Mouse (Mus musculus) megakaryocyte progenitor cell, adult 5-6 weeks (primary cell): ENCODE data around the gene Abcd3. TPM values are rescaled to one million over a fixed set of nuclear protein-coding genes. Genes with fewer than 3 reads are reported as not detected.
A peak's percentile ranks its signal among the peaks of the same experiment; 100 is the strongest.

Experiments
- ATAC-seq: replicated peaks from 2 replicates; pipeline ENCODE4 v1.8.0; 2016; ENCODE audit warnings: mild to moderate bottlenecking, moderate TSS enrichment, inconsistent platforms; ENCODE audit not compliant: poor library complexity
- total RNA-seq, 2 experiments: library from RNA; stranded (forward) in 1 of 2; stranded (reverse) in 1 of 2; fragments of 157-497, 149-512 nt in 1 of 2; fragments of 200-1000 nt in 1 of 2; gene quantifications; 2 replicates each; pipeline versions ENCODE4 v1.2.3 to v1.2.4; 2015 to 2017

Gene Abcd3
- total RNA-seq (2015) (33.2 and 39.9 TPM in 2 replicates), total RNA-seq (2017) (41.3 and 43.7 TPM in 2 replicates)

DNA sequence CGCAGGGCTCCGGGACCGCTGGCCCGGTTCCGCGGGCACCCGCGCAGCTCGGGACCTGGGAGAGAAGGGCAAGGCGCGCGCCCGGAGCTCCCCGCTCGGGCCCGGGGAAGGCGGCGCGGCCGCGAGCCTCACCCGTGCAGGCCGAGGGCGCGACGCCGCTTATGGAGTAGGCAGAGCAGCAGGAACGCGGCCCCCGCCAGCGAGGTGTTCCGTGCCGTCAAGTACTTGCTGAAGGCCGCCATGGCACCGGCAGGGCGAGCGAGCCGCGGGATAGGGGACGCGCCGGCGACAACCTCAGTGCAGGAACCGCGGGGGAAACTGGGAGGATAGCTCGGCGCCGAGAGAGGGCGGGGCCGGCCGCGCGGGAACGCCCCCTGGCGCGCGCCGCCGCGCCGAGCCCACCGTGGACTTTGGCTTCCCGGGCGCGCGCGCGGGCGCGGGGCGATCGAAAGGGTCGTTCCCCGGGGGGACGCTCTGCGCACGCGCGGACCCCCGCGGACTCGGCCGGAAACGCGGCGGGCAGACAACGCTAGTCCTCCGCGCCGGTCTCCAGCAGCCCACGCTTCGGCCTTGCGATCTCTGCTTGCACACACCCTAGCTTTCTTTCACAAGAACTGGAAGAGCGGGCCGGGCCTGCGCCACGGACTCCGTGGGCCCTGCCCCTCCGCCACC lies at the start of gene Abcd3:
Abcd3 (minus strand) TSS at position 426 of the 672 bp plus-strand sequence.
- ATAC-seq: peak; percentile 71

DNA sequence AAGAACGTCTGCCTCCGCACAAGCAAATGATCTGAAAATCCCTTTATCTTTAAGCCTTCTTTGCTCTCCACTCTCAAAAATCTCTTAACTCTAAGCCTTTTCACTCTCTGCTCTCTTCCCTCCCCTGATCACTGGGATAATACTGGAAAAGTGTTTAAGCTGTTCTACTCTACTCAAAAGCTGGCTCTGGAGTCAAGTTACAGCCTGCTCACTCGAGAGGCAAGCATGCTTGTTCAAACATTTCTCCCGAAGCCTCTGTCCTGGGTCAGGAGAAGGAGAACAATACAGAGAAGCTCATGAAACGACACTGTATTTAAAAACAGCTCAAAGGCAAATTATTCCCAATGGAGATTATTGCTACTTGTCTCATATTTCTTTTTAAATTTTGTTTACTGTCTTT lies 44.0 kb upstream of the Abcd3 start:
- ATAC-seq: no peak

DNA sequence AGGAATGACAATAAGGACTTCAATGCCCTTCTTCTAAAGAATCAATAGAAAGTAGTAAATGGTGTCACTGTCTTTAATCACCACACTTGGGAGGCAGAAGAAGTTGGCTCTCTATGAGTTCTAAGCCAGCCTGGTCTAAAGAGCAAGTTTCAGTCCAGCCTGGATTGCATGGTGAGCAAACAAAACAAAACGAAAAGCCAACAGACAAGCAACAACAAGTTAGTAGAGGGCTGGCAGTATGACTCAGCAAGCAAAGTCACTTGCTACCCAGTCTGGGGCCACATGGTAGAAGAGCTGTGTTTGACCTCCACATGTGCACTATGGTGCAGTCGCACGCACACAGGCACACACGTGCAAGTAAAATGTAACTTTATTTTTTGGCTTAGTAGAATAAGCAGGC lies 41.0 kb upstream of the Abcd3 start:
- no peak for ATAC-seq

DNA sequence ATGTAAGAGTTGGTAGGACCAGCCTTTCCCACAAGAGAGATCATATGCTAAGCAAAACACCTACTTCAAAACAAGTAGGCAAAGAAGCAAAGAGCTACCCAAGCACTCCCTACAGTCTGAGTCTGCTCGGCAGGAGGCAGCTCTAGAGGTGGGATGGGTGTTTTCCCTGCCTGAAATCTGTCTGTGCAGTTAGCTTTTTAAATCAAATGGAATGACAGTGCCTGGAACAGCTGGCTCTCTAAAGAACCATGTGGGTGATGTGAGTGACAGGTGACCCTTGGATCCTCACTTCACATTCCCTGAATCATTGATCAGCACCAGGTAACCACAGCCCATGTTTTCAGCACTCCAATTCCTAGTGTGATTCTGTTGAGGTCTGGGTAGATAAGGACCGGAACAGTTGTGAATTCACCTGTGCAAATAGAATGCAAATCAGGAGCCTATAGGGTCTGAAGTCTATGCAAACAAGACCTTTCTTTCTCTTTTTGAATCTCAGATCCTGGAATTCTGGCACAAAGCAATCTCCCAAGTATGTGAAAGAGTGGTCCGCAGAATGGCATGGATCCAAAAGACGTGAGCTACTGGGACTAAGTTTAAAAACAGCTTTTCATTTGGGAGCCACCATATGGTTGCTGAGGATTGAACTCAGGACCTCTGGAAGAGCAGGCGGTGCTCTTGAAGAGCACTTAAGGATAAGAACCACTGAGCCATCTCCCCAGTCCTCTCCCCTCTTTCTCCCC lies 38.8 kb upstream of the Abcd3 start:
- ATAC-seq: no peak

DNA sequence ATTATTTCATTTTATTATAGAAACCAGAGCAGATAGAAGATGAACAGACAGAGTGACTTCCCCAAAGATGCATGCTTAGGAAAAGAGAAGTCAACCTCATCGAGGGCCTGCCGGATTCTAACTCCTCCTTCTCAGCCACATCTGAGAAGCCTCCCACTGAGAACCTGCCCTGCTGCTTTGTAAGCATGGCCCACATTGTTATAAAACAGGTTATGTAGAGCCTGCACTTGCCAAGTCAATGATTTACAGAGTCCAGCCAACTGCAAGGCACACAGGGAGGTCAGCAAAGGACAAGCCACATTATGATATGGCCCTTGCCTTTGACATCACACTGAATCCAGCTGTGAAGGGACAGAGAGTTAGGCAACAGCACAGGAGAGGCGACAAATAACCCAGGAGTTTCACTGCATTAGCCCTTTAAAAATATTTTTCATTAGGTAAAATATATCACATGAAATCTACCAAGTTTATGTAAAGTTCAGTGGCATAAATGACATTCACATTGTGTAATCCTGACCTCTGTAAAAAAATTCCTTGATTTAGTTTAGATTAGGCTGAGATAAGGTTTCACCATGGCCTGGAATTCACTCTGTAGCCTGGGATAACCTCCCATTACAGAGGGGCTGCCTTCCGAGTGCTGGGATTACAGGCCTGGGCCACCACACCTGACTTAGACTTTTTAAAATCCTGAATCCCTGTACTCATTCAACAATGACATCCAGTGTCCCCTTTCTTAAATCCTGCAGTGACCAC lies 37.1 kb upstream of the Abcd3 start:
- ATAC-seq: 0 out of 2 replicates have a peak, but pooled peaks have one; percentile 50

DNA sequence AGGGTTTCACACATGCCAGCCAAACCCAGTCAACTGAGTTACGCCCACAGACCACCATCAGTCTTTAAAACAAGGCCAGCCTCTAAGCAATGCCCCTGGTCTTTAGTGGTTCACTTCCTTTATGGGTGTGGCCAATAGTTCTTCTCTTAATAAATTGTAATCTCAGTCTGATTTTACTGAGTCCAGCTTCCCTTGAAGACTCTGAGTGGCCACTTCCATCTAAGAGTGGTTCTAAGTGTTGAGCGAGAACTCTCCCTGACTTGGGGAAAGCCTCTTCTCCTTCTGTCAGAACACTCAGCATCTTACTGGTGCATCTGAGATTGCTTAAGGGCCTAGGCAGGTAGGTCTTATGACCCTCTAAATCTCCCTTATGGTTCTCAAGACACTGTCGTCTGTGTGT lies 35.9 kb upstream of the Abcd3 start:
- ATAC-seq: no peak

DNA sequence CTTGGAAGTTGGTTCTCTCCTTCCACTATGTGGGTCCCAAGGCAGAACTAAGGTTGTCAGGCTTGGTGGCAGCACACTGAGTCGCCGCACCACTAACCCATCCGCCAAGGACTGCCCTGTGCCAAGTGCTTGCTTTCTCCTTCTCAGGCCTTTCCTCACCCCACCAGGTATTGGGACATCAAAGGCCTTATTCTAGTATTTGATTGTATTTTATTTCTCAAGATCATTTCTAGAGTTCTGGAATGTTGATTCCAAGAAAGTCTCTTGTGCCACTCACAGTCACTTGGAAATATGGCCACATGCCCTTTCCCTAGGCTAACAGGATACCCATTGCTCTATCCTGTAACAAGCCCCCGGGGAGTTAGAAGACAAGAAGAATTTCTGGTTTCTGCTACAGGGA lies 35.3 kb upstream of the Abcd3 start:
- ATAC-seq: no peak

DNA sequence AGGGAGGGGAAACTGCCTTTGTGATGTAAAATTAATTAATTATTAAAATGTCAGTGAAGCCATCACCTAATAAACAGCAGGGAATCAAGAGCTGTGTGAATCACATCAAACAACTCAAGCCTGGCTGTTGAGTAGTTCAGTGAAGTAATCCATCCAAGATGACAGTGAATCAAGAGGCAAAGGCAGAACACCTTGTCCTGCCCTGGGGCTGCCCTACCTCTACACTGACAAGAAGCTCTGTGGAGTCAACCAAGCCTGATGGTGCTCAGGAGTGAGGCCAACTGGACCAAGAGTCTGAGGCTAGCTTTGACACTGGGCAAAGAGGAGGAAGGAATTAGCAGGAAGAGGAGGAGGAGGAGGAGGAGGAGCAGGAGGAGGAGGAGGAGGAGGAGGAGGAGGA lies 32.2 kb upstream of the Abcd3 start:
- ATAC-seq: no peak

DNA sequence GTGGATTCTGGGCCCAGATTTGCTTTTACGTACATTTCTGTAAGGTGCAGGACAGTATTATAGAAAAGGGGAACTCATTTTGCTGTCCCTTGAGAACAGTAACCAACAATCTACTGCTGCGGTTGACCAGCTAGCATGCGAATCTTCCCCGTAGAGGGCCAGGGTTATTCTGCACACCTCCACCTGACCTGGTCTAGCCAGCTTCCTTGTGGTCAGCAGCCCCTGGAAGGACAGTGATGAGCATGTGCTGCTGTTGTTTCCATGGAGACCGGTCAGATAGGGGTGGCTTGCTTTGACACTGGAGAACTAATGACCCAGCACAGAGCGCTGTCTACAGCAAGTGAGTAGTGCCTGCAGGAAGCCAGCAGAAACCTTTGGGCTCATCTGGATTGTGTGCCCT lies 29.6 kb upstream of the Abcd3 start:
- no peak for ATAC-seq

DNA sequence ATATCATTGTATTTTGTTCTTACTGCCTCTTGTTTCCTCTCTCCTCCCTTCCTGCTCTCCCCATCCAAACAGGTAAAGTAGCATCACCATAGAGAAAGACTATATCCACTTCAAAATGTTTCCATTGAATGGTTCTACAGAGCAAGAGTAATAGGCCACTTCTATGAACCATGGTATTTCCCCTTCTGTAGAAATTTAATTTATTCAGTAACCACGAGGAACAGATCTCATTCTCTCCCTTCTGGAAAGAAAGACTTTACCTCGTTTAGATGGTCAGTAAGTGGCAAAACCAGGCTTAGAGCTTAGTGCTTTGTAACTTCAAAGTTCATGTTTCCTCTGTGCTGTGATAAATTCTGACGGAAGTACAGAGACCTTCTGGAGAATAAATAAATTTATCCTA lies 28.9 kb upstream of the Abcd3 start:
- no peak for ATAC-seq

DNA sequence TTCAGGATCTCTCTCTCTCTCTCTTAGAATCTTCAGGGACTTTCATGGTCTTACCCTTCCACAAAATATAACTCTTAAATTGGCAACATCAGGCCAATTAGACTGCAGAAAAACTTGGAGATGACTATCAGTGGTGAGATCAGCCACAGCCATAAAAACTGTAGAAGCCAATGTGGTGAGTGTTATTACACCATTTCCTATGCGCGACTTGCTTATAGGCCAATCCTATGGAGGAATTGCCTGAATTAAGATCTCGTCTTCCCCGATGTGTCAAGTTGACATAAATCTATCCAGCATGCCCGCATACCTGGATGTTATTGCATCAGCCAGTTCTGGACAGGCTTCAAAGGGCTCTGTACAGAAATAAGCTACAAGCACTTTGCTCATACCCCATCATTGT lies 28.2 kb upstream of the Abcd3 start:
- peak; percentile 45; the same call in 1 of the 2 replicates for ATAC-seq

DNA sequence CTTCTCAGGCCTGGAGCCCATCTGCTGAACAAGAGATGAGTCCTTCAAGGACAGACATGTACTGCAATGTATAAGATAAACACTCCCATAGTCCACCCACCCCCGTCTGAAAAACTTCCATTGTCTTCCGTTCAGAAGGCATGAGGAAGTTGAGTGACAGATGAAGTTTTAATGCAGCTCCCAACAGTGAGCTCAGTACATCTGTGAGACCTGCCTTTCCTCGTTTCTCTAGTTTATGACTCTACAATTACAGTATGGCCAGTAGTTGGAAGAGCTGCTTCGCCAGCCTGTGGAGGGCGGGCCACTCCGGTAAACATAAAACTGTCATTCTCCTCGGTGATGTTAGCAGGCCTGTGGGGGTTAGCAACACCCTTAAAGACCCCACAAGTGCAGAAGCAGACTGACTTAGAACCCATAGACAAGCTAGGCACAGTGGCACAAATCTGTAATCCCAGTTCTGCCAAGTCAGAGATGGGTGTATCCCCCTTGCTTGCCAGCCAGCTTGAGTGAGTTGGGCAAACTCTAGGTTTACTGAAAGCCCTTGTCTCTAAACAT lies 27.3 kb upstream of the Abcd3 start:
- 0 out of 2 replicates have a peak, but pooled peaks have one; percentile 5 for ATAC-seq

DNA sequence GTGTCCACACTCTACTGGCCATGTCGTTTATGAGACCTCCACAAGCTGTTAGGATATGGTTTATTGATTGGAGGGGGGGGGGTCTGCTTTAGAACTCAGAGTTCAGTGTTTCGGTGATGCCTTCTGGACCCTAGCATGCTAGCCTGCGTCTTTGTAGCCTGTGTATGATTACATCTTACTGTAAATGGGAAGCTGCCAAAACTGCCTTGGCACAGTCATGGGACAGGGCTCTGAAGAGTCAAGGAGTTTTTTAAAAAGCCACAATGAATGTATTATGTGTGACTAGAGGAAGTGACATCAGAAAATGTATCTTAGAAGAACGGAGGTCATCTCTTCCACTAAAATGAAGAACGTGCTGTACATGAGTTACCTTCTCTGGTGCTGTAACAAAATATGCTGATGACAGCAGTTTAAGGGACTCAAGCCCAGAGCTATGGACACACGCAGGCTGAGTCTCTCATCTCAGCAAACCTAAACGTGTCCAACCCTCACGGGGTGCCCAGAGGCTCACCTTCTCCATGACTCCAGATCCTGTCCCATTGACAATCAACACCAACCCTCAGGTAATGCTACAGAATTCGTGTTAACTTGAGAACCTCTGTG lies 26.4 kb upstream of the Abcd3 start:
- ATAC-seq: peak; percentile 51; the same call in 1 of the 2 replicates

DNA sequence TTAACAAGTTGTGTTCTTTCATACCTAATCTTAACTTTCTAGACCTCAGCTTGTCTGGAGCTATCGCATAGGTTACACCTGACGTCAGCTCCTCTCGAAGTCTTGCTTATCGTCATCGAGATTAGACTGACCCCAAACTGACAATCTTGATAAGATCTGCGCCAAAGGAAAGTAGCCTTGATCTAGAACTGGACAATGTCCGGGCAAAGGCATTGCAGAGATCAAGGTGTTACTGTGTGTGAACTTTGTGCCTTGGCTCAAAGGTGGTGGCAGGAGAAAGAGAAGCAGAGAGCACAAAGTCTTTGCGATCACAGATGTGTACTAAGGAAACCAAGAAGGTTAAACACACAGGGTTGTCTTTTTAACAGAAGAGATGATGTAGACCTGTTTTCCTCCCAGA lies 25.2 kb upstream of the Abcd3 start:
- ATAC-seq: no peak

DNA sequence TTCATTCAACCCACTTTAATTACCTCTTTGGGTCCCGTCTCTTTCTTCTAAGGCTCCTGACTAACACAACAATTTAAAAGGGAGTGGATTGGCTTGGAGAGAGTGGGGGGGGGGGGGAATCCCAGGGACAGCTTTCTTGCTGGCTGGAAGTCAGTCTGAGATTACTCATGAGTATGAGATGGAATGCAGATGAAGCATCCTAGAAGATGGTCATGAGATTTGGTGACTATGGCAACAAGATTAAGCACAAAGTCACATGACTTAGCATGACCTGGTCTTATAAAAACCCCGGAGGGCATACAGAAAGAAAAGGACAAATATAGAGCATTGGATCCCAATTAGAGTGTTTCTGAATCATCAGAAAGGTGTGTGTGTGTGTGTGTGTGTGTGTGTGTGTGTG lies 19.6 kb upstream of the Abcd3 start:
- ATAC-seq: no peak

DNA sequence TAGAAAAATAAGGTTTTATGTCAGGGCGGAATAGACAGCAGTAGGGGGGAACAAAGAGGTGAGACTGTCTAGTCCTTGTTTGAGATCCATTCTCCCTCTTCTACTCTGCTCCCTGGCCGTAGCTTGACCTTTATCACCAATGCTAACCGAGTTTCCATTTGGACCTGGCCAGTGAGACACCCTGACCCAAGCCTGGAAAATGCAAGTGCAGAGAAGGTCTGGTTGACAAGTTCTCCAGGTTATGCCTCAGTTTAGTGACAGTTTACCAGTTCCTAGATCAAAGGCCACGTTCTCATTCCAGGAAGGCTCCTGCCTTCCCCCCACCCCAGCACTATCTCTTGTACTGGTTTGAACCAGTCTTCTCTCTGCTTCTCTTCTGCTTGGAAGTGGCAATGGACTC lies 19.1 kb upstream of the Abcd3 start:
- no peak for ATAC-seq

DNA sequence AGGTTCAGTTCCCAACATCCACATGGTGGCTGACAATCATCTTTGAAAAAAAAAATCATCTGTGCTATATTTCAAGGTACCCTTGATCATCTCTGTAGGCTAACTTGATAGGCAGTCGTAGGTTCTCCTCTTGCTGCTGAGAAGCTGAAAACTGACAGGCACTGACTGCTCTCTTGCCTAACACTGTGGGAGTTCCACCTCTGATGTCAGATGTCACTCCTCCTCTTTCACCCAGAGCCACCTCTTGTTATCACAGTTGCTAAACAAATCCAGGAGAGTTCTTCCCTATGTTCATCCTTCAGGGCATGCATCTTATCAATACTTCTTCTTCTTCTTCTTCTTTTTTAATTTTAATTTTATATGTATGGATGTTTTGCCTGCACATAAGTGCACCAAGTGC lies 10.0 kb upstream of the Abcd3 start:
- ATAC-seq: no peak

DNA sequence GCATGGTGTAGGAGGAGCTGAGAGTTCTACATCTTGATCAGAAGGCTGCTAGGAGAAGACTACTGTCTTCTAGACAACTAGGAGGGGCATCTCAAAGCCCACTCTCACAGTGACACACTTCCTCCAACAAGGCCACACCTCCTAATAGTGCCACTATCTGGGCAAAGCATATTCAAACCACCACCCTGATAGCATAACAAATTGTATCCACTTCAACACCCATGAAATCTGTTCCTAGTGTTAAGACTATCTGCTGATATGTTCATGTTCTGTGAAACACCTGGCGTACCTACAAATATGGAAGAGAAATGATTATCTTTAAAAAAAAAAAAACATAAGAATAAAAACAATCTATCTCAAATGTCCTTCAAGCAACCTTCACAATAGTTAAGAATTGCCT lies 9.2 kb upstream of the Abcd3 start:
- peak; percentile 55 for ATAC-seq

DNA sequence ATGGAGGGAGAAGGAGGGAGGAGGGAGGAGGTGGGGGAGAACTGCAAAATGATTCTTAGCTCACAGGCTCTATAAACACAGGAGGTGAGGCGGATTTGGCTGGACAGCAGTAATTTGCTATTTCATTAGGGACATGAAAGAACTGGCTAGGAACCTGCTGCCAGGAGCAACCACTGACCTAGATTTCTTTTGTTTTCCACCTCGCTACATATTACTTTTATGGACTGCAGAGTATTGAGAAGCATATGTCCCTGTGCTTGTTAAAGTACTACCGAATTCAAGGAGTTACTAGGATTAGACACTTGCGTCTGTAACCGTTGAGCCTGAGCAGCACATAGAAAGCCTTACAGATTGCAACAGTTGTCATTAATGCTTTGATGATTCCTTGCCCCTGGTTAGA lies 7.5 kb upstream of the Abcd3 start:
- no peak for ATAC-seq

DNA sequence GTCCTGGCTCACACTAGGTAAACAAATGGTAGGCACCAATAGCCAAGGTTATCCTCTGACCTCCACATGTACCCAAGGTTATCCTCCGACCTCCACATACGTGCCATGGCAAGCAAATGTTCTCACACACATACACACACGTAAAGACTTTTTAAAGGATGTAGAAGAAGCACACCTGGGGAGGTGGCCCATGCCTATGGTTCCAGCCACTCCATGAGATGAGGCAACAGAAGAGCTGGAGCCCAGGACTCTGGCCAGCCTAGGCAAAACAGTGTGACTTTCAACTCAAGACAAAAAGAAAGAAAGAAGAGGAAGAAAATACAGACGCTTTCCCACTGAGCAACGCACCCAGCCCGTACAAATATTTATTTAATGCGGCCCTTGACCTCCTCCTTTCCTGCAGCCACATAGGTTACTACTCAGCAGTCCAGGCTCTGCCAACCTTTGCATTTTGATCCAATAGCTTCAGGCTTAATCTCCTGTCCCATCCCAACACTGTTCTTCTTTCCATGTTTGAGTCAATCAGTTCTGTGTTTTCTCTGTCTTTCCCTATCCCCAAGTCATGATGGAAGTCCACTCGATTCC lies 6.5 kb upstream of the Abcd3 start:
- ATAC-seq: no peak
